Mouse (Mus musculus): ENCODE measurements around the gene Srpk2. TPM values are rescaled to one million over a fixed set of nuclear protein-coding genes. Genes with fewer than 3 reads are reported as not detected.

The Srpk2 gene
- total and polyA plus RNA-seq, 3 experiments: 8.4 to 37.4 (median 35.1) TPM

- no peak for DNase-seq
- no peak overlapping the region for H3K4me3 ChIP-seq
- no peak overlapping the region for H3K27ac ChIP-seq
- no peaks in the 10 kb centered on the region for H3K27me3 ChIP-seq (ENCODE audit: control insufficient read depth, insufficient read depth, low read length)
- H3K79me2 ChIP-seq (replicated peaks; ENCODE audit: control insufficient read depth, insufficient read depth, low read length): no peaks in the 10 kb centered on the region
- no peaks in the 10 kb centered on the region for H3K4me1 ChIP-seq (ENCODE audit: control insufficient read depth, insufficient read depth, low read length)
- intact Hi-C loops (cut with DNase I): no loop called here
- TF ChIP-seq POLR2A (IDR thresholded peaks at IDR 0.05; ENCODE audit: insufficient read depth, low read depth, low read length): no peak
- TF ChIP-seq CTCF (IDR thresholded peaks at IDR 0.05): no peak
- TF ChIP-seq EP300 (IDR thresholded peaks at IDR 0.05; ENCODE audit: insufficient read depth, low read depth, low read length): no peak
- H3K36me3 ChIP-seq (ENCODE audit: control insufficient read depth, insufficient read depth, low read length): no peaks in the 10 kb centered on the region
- WGBS: 100% methylated on average over 1 of the region's 1 CpGs
- H3K9ac ChIP-seq (ENCODE audit: low read depth, low read length): no peak overlapping the region
These were observed 13.0 kb upstream of the Srpk2 start for GRCm38 (mm10) chr5:23697457-23697856.

DNA sequence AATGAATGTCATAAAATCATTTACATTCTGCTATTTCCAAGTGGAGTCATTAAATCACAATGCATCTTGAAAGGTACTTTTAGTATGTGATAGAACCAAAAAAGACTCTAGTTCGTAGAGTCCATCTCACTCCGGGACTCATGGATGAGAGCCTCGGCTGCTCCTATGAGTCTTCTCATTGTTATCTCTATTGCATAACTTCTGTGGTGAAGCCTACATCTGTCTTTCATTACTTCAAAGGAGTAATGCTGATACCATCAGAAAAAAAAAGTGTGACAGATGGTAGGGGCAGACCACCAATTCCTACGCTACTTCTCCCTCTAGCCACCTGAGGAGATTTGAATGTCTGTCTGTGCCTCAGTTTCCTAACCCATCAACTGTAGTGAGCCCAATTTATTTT, 986 bp downstream of the Srpk2 start:
- no peak for DNase-seq
- Histone ChIP-seq H3K36me3 (ENCODE audit: control insufficient read depth, insufficient read depth, low read length) (no peaks in the 10 kb centered on the region), H3K9ac (ENCODE audit: low read depth, low read length) (no peak overlapping the region), H3K27me3 (ENCODE audit: control insufficient read depth, insufficient read depth, low read length) (no peaks in the 10 kb centered on the region), H3K27ac (no peak overlapping the region), H3K4me1 (ENCODE audit: control insufficient read depth, insufficient read depth, low read length) (no peaks in the 10 kb centered on the region), H3K79me2 (replicated peaks; ENCODE audit: control insufficient read depth, insufficient read depth, low read length) (no peaks in the 10 kb centered on the region), H3K4me3 (no peak overlapping the region)
- 85% methylated on average over 4 of the region's 4 CpGs for WGBS
- TF ChIP-seq CTCF (IDR thresholded peaks at IDR 0.05): no peak
- no peak for TF ChIP-seq POLR2A (IDR thresholded peaks at IDR 0.05; ENCODE audit: insufficient read depth, low read depth, low read length)
- TF ChIP-seq EP300 (IDR thresholded peaks at IDR 0.05; ENCODE audit: insufficient read depth, low read depth, low read length): no peak
- intact Hi-C loops (cut with DNase I): no loop called here

DNA sequence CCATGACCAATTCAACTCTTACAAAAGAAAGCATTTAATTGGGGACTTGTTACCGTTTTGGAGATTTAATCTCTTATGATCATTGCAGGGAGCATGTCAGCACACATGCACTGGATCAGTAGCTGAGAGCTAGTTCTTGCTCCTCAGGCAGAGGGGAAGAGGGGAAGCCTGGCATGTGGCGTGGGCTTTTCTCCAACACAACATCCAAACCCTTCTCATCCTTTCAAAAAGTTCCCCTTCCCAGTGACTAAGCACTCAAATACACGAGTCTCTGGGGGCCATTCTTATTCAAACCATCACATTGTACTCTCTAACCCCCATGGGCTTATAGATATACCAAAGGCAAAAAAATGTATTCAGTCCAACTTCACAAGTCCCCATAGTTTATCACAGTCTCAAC, 5.4 kb downstream of the Srpk2 start:
- Histone ChIP-seq H3K9ac (ENCODE audit: low read depth, low read length) (no peak overlapping the region), H3K4me3 (no peak overlapping the region), H3K79me2 (replicated peaks; ENCODE audit: control insufficient read depth, insufficient read depth, low read length) (no peaks in the 10 kb centered on the region), H3K27me3 (ENCODE audit: control insufficient read depth, insufficient read depth, low read length) (no peaks in the 10 kb centered on the region), H3K27ac (no peak overlapping the region), H3K4me1 (ENCODE audit: control insufficient read depth, insufficient read depth, low read length) (0 out of 2 replicates have a peak, but pooled peaks cover 1% of the 10 kb centered on the region), H3K36me3 (ENCODE audit: control insufficient read depth, insufficient read depth, low read length) (no peaks in the 10 kb centered on the region)
- intact Hi-C loops (cut with DNase I): loop anchor here (5.0 kb wide), 1 partner anchor 68 kb away; no protein-coding TSS in a partner anchor
- TF ChIP-seq CTCF (IDR thresholded peaks at IDR 0.05) (no peak), EP300 (IDR thresholded peaks at IDR 0.05; ENCODE audit: insufficient read depth, low read depth, low read length) (no peak), POLR2A (IDR thresholded peaks at IDR 0.05; ENCODE audit: insufficient read depth, low read depth, low read length) (no peak)
- no peak for DNase-seq
- 46% methylated on average over 3 of the region's 3 CpGs for WGBS

- Histone ChIP-seq H3K4me3 (no peak overlapping the region), H3K4me1 (ENCODE audit: control insufficient read depth, insufficient read depth, low read length) (0 out of 2 replicates have a peak, but pooled peaks cover 1% of the 10 kb centered on the region), H3K27me3 (ENCODE audit: control insufficient read depth, insufficient read depth, low read length) (no peaks in the 10 kb centered on the region), H3K36me3 (ENCODE audit: control insufficient read depth, insufficient read depth, low read length) (no peaks in the 10 kb centered on the region), H3K27ac (no peak overlapping the region), H3K79me2 (replicated peaks; ENCODE audit: control insufficient read depth, insufficient read depth, low read length) (no peaks in the 10 kb centered on the region), H3K9ac (ENCODE audit: low read depth, low read length) (no peak overlapping the region)
- TF ChIP-seq EP300 (IDR thresholded peaks at IDR 0.05; ENCODE audit: insufficient read depth, low read depth, low read length): no peak
- TF ChIP-seq CTCF (IDR thresholded peaks at IDR 0.05): no peak
- no peak for TF ChIP-seq POLR2A (IDR thresholded peaks at IDR 0.05; ENCODE audit: insufficient read depth, low read depth, low read length)
- WGBS: 93% methylated on average over 5 of the region's 5 CpGs
- intact Hi-C loops (cut with DNase I): loop anchor here (5.0 kb wide), 1 partner anchor 69 kb away; no protein-coding TSS in a partner anchor
- no peak for DNase-seq
These were observed 6.5 kb downstream of the Srpk2 start for GRCm38 (mm10) chr5:23677883-23678282.

- Histone ChIP-seq H3K79me2 (replicated peaks; ENCODE audit: control insufficient read depth, insufficient read depth, low read length) (no peaks in the 10 kb centered on the region), H3K36me3 (ENCODE audit: control insufficient read depth, insufficient read depth, low read length) (no peaks in the 10 kb centered on the region), H3K4me3 (no peak overlapping the region), H3K27me3 (ENCODE audit: control insufficient read depth, insufficient read depth, low read length) (no peaks in the 10 kb centered on the region), H3K9ac (ENCODE audit: low read depth, low read length) (no peak overlapping the region), H3K4me1 (ENCODE audit: control insufficient read depth, insufficient read depth, low read length) (0 out of 2 replicates have a peak, but pooled peaks cover 1% of the 10 kb centered on the region), H3K27ac (no peak overlapping the region)
- intact Hi-C loops (cut with DNase I): loop anchor here (5.0 kb wide), 1 partner anchor 70 kb away; no protein-coding TSS in a partner anchor
- TF ChIP-seq CTCF (IDR thresholded peaks at IDR 0.05) (no peak), EP300 (IDR thresholded peaks at IDR 0.05; ENCODE audit: insufficient read depth, low read depth, low read length) (no peak), POLR2A (IDR thresholded peaks at IDR 0.05; ENCODE audit: insufficient read depth, low read depth, low read length) (no peak)
- WGBS: 89% methylated on average over 5 of the region's 5 CpGs
- DNase-seq: no peak
These were observed 7.4 kb downstream of the Srpk2 start for GRCm38 (mm10) chr5:23677072-23677453.

GRCm38 (mm10) chr5:23676156-23677071, 8.0 kb downstream of the Srpk2 start:
- H3K36me3 ChIP-seq (ENCODE audit: control insufficient read depth, insufficient read depth, low read length): no peaks in the 10 kb centered on the region
- H3K27ac ChIP-seq: peak overlapping the region; percentile 31; the same call in 1 of the 2 replicates
- intact Hi-C loops (cut with DNase I): loop anchor here (5.0 kb wide), 1 partner anchor 71 kb away; no protein-coding TSS in a partner anchor
- no peak for DNase-seq
- no peak for TF ChIP-seq CTCF (IDR thresholded peaks at IDR 0.05)
- no peak for TF ChIP-seq POLR2A (IDR thresholded peaks at IDR 0.05; ENCODE audit: insufficient read depth, low read depth, low read length)
- TF ChIP-seq EP300 (IDR thresholded peaks at IDR 0.05; ENCODE audit: insufficient read depth, low read depth, low read length): no peak
- no peaks in the 10 kb centered on the region for H3K27me3 ChIP-seq (ENCODE audit: control insufficient read depth, insufficient read depth, low read length)
- WGBS: 14% methylated on average over 32 of the region's 41 CpGs
- H3K79me2 ChIP-seq (replicated peaks; ENCODE audit: control insufficient read depth, insufficient read depth, low read length): no peaks in the 10 kb centered on the region
- H3K4me3 ChIP-seq: peak overlapping the region; percentile 82
- H3K9ac ChIP-seq (ENCODE audit: low read depth, low read length): peak overlapping the region; percentile 80
- H3K4me1 ChIP-seq (ENCODE audit: control insufficient read depth, insufficient read depth, low read length): 0 out of 2 replicates have a peak, but pooled peaks cover 1% of the 10 kb centered on the region

Measured in heart, adult 2 months (tissue).